7 mouse cellular contexts compared by ENCODE assay signal in genomic region chr11:88131847-88132246, GRCm38 (mm10). TPM values are rescaled to one million over a fixed set of nuclear protein-coding genes. Genes with fewer than 3 reads are reported as not detected.
DNase-seq lines count a peak whose midpoint lies in the region; ATAC-seq and TF ChIP-seq lines count a peak whose summit lies in the region.

No protein-coding gene starts in this region.

- no peak for TF ChIP-seq CTCF in CH12.LX (conservative IDR thresholded peaks at IDR 0.05 in 1 of 2, IDR thresholded peaks at IDR 0.05 in 1 of 2; ENCODE audit: low read depth in 2 of 2, low read length in 2 of 2)
- TF ChIP-seq CTCF in lung, postnatal 0 days (IDR thresholded peaks at IDR 0.05), result no peak

- no peaks in the 10 kb centered on the region for H3K36me3 ChIP-seq in CH12.LX (replicated peaks in 1 of 2; ENCODE audit: control insufficient read depth in 1 of 2, insufficient read depth in 1 of 2, low read length in 1 of 2)
- H3K36me3 ChIP-seq in lung, postnatal 0 days (ENCODE audit: insufficient read depth, low read length), result no peaks in the 10 kb centered on the region

- in situ Hi-C loops in CH12.LX (cut with MboI; ENCODE audit: low pct_ligation_motif_present, low pct_unique_long_range_greater_than_20kb, low sequenced_read_pairs), result no loop called here

- DNase-seq in CH12.LX (ENCODE audit: extremely low read depth) (peak; percentile 67), NIH3T3 (ENCODE audit: low read depth) (peak; percentile 47)
- peak; percentile 87 for DNase-seq in gastrocnemius, postnatal 25 days
- peak; percentile 72 for DNase-seq in kidney, adult 18-20 months
- peak; percentile 72 for DNase-seq in lung, postnatal 0 days (ENCODE audit: low spot score)
- DNase-seq in testis, postnatal 14 days (ENCODE audit: low spot score), result peak; percentile 40

- no peaks in the 10 kb centered on the region for H3K9me3 ChIP-seq in CH12.LX (replicated peaks; ENCODE audit: low read length)
- no peaks in the 10 kb centered on the region for H3K9me3 ChIP-seq in lung, postnatal 0 days (ENCODE audit: low read length)

- H3K27me3 ChIP-seq in CH12.LX (replicated peaks), result peaks cover 27% of the 10 kb centered on the region
- no peaks in the 10 kb centered on the region for H3K27me3 ChIP-seq in lung, postnatal 0 days (replicated peaks; ENCODE audit: insufficient read depth, low read length)

- no peak; the same call in 1 of the 2 replicates for TF ChIP-seq RAD21 in CH12.LX (IDR thresholded peaks at IDR 0.05; ENCODE audit: low read depth, low read length)

- dilution Hi-C loops in CH12.LX (cut with MboI; ENCODE audit: extremely low pct_ligation_motif_present, extremely low pct_unique_long_range_greater_than_20kb, low sequenced_read_pairs), result no loop called here

- no peak for TF ChIP-seq POLR2A in CH12.LX (IDR thresholded peaks at IDR 0.05; ENCODE audit: low read depth, low read length)

- peak overlapping the region; percentile 79 for H3K4me2 ChIP-seq in CH12.LX (ENCODE audit: insufficient read depth, low read depth, poor library complexity, severe bottlenecking)
- peak overlapping the region; percentile 39 for H3K4me2 ChIP-seq in lung, postnatal 0 days (replicated peaks; ENCODE audit: low read depth, low read length)

- TF ChIP-seq EP300 in CH12.LX (IDR thresholded peaks at IDR 0.05; ENCODE audit: low read length), result peak; percentile 70
- TF ChIP-seq EP300 in lung, postnatal 0 days (IDR thresholded peaks at IDR 0.05), result no peak; the same call in 1 of the 2 replicates

- H3K4me1 ChIP-seq in CH12.LX (ENCODE audit: control insufficient read depth in 1 of 2, insufficient read depth in 2 of 2), result peaks cover 3 to 16% of the 10 kb centered on the region in 2 experiments; a peak in 3 of 4 replicates
- peaks cover 6% of the 10 kb centered on the region; the same call in 1 of the 2 replicates for H3K4me1 ChIP-seq in lung, postnatal 0 days (ENCODE audit: insufficient read depth, low read depth, low read length)

- peak overlapping the region; percentile 3; the same call in 1 of the 2 replicates for H3K9ac ChIP-seq in CH12.LX (ENCODE audit: insufficient read depth, low read depth)
- no peak overlapping the region for H3K9ac ChIP-seq in lung, postnatal 0 days (replicated peaks; ENCODE audit: low read depth)

- WGBS in lung, postnatal 0 days, result 14% methylated on average over 8 of the region's 8 CpGs

- H3K27ac ChIP-seq in CH12.LX (ENCODE audit: insufficient read depth, low read depth), result no peak overlapping the region
- H3K27ac ChIP-seq in lung, postnatal 0 days (ENCODE audit: low read length), result peak overlapping the region; percentile 62

- H3K4me3 ChIP-seq in CH12.LX (replicated peaks in 1 of 3; ENCODE audit: low read depth in 2 of 3, low read length in 2 of 3, poor library complexity in 1 of 3), result peak overlapping the region in 1 of 3 experiments; percentile 5
- H3K4me3 ChIP-seq in lung, postnatal 0 days (ENCODE audit: low read depth, low read length), result no peak overlapping the region

- ATAC-seq in lung, postnatal 0 days, result peak; percentile 77
- no peak for ATAC-seq in frontal cortex, adult (ENCODE audit: low TSS enrichment)

- H3K79me2 ChIP-seq in CH12.LX (replicated peaks; ENCODE audit: control insufficient read depth, extremely low read depth, insufficient read depth, poor library complexity, severe bottlenecking), result no peaks in the 10 kb centered on the region

TF ChIP-seq in CH12.LX, 34 proteins besides CTCF, POLR2A, EP300 and RAD21:
- TF ChIP-seq ELF1 (IDR thresholded peaks at IDR 0.05; ENCODE audit: low read depth, low read length), result no peak
- TF ChIP-seq JUND (conservative IDR thresholded peaks at IDR 0.05; ENCODE audit: low read depth, low read length), result peak; percentile 48
- peak; percentile 55 for TF ChIP-seq ETS1 (conservative IDR thresholded peaks at IDR 0.05; ENCODE audit: low read depth, low read length)
- TF ChIP-seq CHD1 (IDR thresholded peaks at IDR 0.05; ENCODE audit: low read depth, low read length), result no peak
- TF ChIP-seq USF2 (conservative IDR thresholded peaks at IDR 0.05; ENCODE audit: low read depth, low read length), result no peak
- no peak; the same call in 1 of the 2 replicates for TF ChIP-seq SMC3 (IDR thresholded peaks at IDR 0.05; ENCODE audit: low read depth, low read length)
- 0 out of 2 replicates have a peak, but pooled peaks have one; percentile 29 for TF ChIP-seq SIN3A (IDR thresholded peaks at IDR 0.05; ENCODE audit: low read length)
- no peak for TF ChIP-seq PAX5 (IDR thresholded peaks at IDR 0.05; ENCODE audit: low read length)
- TF ChIP-seq BHLHE40 (IDR thresholded peaks at IDR 0.05; ENCODE audit: low read depth, low read length), result peak; percentile 68
- TF ChIP-seq MXI1 (IDR thresholded peaks at IDR 0.05; ENCODE audit: low read depth, low read length), result 0 out of 2 replicates have a peak, but pooled peaks have one; percentile 37
- peak; percentile 67; the same call in 1 of the 2 replicates for TF ChIP-seq RCOR1 (conservative IDR thresholded peaks at IDR 0.05; ENCODE audit: low read depth, low read length)
- no peak for TF ChIP-seq MYC (IDR thresholded peaks at IDR 0.05; ENCODE audit: low read depth, low read length)
- no peak for TF ChIP-seq NELFE (IDR thresholded peaks at IDR 0.05; ENCODE audit: low read depth, low read length)
- peak; percentile 47; the same call in 1 of the 2 replicates for TF ChIP-seq MAFK (IDR thresholded peaks at IDR 0.05; ENCODE audit: insufficient replicate concordance, low read length)
- no peak for TF ChIP-seq TBP (conservative IDR thresholded peaks at IDR 0.05; ENCODE audit: low read depth, low read length)
- TF ChIP-seq MAX (IDR thresholded peaks at IDR 0.05; ENCODE audit: low read length), result peak; percentile 23; the same call in 1 of the 2 replicates
- TF ChIP-seq NRF1 (IDR thresholded peaks at IDR 0.05; ENCODE audit: low read depth, low read length), result no peak
- peak; percentile 40; the same call in 1 of the 2 replicates for TF ChIP-seq JUN (IDR thresholded peaks at IDR 0.05; ENCODE audit: insufficient read depth, low read depth, low read length)
- TF ChIP-seq HCFC1 (IDR thresholded peaks at IDR 0.05; ENCODE audit: low read depth, low read length), result no peak
- TF ChIP-seq IRF4 (IDR thresholded peaks at IDR 0.05; ENCODE audit: low read depth, low read length), result peak; percentile 28; the same call in 1 of the 2 replicates
- TF ChIP-seq ZC3H11A (IDR thresholded peaks at IDR 0.05; ENCODE audit: low read depth, low read length), result no peak
- TF ChIP-seq POLR2AphosphoS2 (IDR thresholded peaks at IDR 0.05; ENCODE audit: low read depth, low read length), result no peak
- no peak for TF ChIP-seq ZKSCAN1 (IDR thresholded peaks at IDR 0.05; ENCODE audit: borderline replicate concordance, low read depth, low read length)
- TF ChIP-seq MAZ (IDR thresholded peaks at IDR 0.05; ENCODE audit: low read depth, low read length), result peak; percentile 55; the same call in 1 of the 2 replicates
- no peak; the same call in 1 of the 2 replicates for TF ChIP-seq TCF12 (IDR thresholded peaks at IDR 0.05; ENCODE audit: low read depth, low read length)
- no peak for TF ChIP-seq ZNF384 (IDR thresholded peaks at IDR 0.05; ENCODE audit: low read depth, low read length)
- no peak for TF ChIP-seq KAT2A (IDR thresholded peaks at IDR 0.05; ENCODE audit: insufficient replicate concordance, low read length)
- TF ChIP-seq GABPA (IDR thresholded peaks at IDR 0.05; ENCODE audit: insufficient replicate concordance, low read depth, low read length), result no peak
- peak; percentile 56; the same call in 1 of the 2 replicates for TF ChIP-seq MEF2A (IDR thresholded peaks at IDR 0.05; ENCODE audit: borderline replicate concordance, low read depth, low read length)
- no peak for TF ChIP-seq ZMIZ1 (IDR thresholded peaks at IDR 0.05; ENCODE audit: low read depth, low read length)
- TF ChIP-seq USF1 (IDR thresholded peaks at IDR 0.05; ENCODE audit: low read depth, low read length), result no peak
- peak; percentile 80 for TF ChIP-seq CHD2 (IDR thresholded peaks at IDR 0.05; ENCODE audit: low read length)
- no peak for TF ChIP-seq E2F4 (IDR thresholded peaks at IDR 0.05; ENCODE audit: insufficient replicate concordance, low read depth, low read length)

RNA-seq across cellular contexts. Expression of gene Cuedc1, which starts 34.0 kb away (rescaled TPM):
- total RNA-seq in CH12.LX (2012; rRNA removed) (0.34 and 0.47 TPM in 2 replicates), CH12.LX (2014; rRNA removed) (0.18 and 0.20 TPM in 2 replicates)
- polyA plus RNA-seq in CH12.LX (2012; ENCODE audit: insufficient read length, low read depth), result 0.51 and 0.76 TPM in 2 replicates
- 10 to 100 TPM; 76.3 to 78.6 TPM for total RNA-seq in gastrocnemius, postnatal 25 days (2021)
- 14.6 TPM in 2 replicates for polyA plus RNA-seq in lung, postnatal 0 days (2015; fragmentation: Nextera tagmentation; extraction: Ambion mirVana)

Comparison
In these comparisons a context has a peak if more than half of its experiments do, and no peak if none do; other contexts are left out.
1. RNA of gene Cuedc1, which starts 34.0 kb away (total RNA-seq): 76.3 to 78.6 TPM in gastrocnemius, postnatal 25 days; 0.18 to 0.47 TPM in CH12.LX; every median in the first group is over 10 times any median in the second.
2. Peak in every context shown above with its lines, with median percentiles within 50 percentile points of each other: DNase-seq.